Mouse (Mus musculus) lung, adult 2 months (tissue): ENCODE measurements around the gene Pum3.

ENCODE experiments used
- CTCF ChIP-seq: fragments of 200-500 bp; IDR thresholded peaks from 2 replicates; pipeline ENCODE4 v1.5.1; 2011; ENCODE audit warnings: mild to moderate bottlenecking, low read length, control low read depth; ENCODE audit not compliant: insufficient read depth
- POLR2A ChIP-seq: fragments of 200-500 bp; IDR thresholded peaks from 2 replicates; pipeline ENCODE4 v1.6.1; 2011; ENCODE audit warnings: low read depth, mild to moderate bottlenecking, control low read depth, low read length, borderline replicate concordance; ENCODE audit errors: extremely low read depth

GRCm38 (mm10) chr19:27392431-27392830, 37.2 kb downstream of the Pum3 start:
- TF ChIP-seq POLR2A (no peak), CTCF (no peak)
